Mouse (Mus musculus) thymus, adult 2 months (tissue): ENCODE data around the gene Polr3h.

ENCODE experiments used
- CTCF ChIP-seq: fragments of 200-500 bp; IDR thresholded peaks from 2 replicates; pipeline ENCODE4 v1.5.1; 2012; ENCODE audit warnings: mild to moderate bottlenecking, control low read depth, low read length, moderate library complexity, borderline replicate concordance; ENCODE audit not compliant: control insufficient read depth, poor library complexity, insufficient read depth; ENCODE audit errors: extremely low read depth
- POLR2A ChIP-seq: fragments of 200-500 bp; IDR thresholded peaks from 2 replicates; pipeline ENCODE4 v1.6.1; 2012; ENCODE audit warnings: mild to moderate bottlenecking, low read length, control low read depth, moderate library complexity; ENCODE audit not compliant: control insufficient read depth, poor library complexity, insufficient read depth; ENCODE audit errors: extremely low read depth

DNA sequence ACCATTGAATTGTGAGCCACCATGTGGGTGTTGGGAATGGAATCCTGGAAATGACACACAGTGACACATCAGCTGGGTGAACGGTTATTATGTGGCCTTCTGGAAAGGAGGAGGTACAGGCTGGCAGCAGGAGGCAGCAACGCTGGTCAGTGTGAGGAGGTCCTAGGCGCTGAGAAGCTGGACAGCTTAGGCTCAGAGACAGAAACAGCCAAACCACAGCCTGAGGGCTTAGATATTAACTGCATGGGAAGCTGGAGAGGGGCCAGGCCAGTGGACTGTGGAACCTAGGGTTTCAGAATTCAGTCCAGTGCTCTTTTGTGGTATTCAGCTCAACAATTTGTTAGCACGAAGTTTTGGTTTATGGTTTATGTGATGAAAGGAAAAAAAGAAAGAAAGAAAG is 1.7 kb upstream of the Polr3h start:
- TF ChIP-seq CTCF (no peak), POLR2A (no peak)
